Mouse (Mus musculus): ENCODE results near the gene Olfr329-ps.

GRCm38 (mm10) chr11:58578636-58579035 lies 32.4 kb upstream of the Olfr329-ps start:
- TF ChIP-seq GATA1 (IDR thresholded peaks at IDR 0.05; ENCODE audit: borderline replicate concordance, low read length) = no peak
- no peak for TF ChIP-seq FLI1 (IDR thresholded peaks at IDR 0.05; ENCODE audit: low read length)
